Mouse (Mus musculus) liver, postnatal 0 days (tissue): ENCODE results near the gene Olfr577. TPM values are rescaled to one million over a fixed set of nuclear protein-coding genes. Genes with fewer than 3 reads are reported as not detected.

Experiments used
- ATAC-seq: fragments of 200-750 bp; cut with Nextera tagmentation; 2 replicates; pipeline ENCODE4 v1.8.0; 2017; ENCODE audit warnings: mild to moderate bottlenecking, moderate library complexity
- DNase-seq: peaks from one replicate; pipeline ENCODE4 v3.0.0-alpha.2; 2016
- H3K27ac ChIP-seq: fragments of 300-500 bp; sonication (generic); 2 replicates; pipeline ENCODE4 v1.5.1; 2014; ENCODE audit warnings: antibody characterized with exemption, moderate library complexity, mild to moderate bottlenecking, low read depth
- H3K27me3 ChIP-seq: fragments of 300-500 bp; sonication (generic); 2 replicates; pipeline ENCODE4 v1.6.1; 2014; ENCODE audit warnings: low read length, control low read depth, mixed read lengths; ENCODE audit not compliant: insufficient read depth
- H3K36me3 ChIP-seq: fragments of 300-500 bp; sonication (generic); replicated peaks from 2 replicates; pipeline ENCODE4 v1.6.1; 2014; ENCODE audit warnings: mild to moderate bottlenecking, control low read depth, low read length, moderate library complexity, mixed read lengths; ENCODE audit not compliant: insufficient read depth
- H3K4me1 ChIP-seq: fragments of 300-500 bp; sonication (generic); 2 replicates; pipeline ENCODE4 v1.6.1; 2014; ENCODE audit warnings: antibody characterized with exemption, mild to moderate bottlenecking, control low read depth; ENCODE audit not compliant: insufficient read depth
- H3K4me2 ChIP-seq: fragments of 300-500 bp; sonication (generic); 2 replicates; pipeline ENCODE4 v1.6.1; 2014; ENCODE audit warnings: low read depth, mild to moderate bottlenecking, low read length, moderate library complexity, mixed read lengths
- H3K4me3 ChIP-seq: fragments of 300-500 bp; sonication (generic); 2 replicates; pipeline ENCODE4 v1.5.1; 2014; ENCODE audit warnings: low read depth, low read length
- H3K9ac ChIP-seq: fragments of 300-500 bp; sonication (generic); replicated peaks from 2 replicates; pipeline ENCODE4 v1.6.1; 2014; ENCODE audit warnings: mild to moderate bottlenecking, moderate library complexity
- H3K9me3 ChIP-seq: fragments of 300-500 bp; sonication (generic); 2 replicates; pipeline ENCODE4 v1.6.1; 2016; ENCODE audit warnings: mild to moderate bottlenecking, control low read depth, low read length, mixed read lengths
- CTCF ChIP-seq: sonication (generic); IDR thresholded peaks from 2 replicates; pipeline ENCODE4 v1.5.1; 2016; ENCODE audit warnings: antibody characterized with exemption, low read depth
- EP300 ChIP-seq: IDR thresholded peaks from 2 replicates; pipeline ENCODE4 v1.6.1; 2016; ENCODE audit warnings: antibody characterized with exemption, low read depth, mild to moderate bottlenecking
- WGBS: fragments of 180-500 bp; shearing (Covaris S2); extraction: QIAGEN DNeasy Blood & Tissue Kit; methylation state at CpG from one replicate; pipeline ENCODE4 v1.1.7; 2014; ENCODE audit not compliant: insufficient replicate concordance; 5-methylcytosine and 5-hydroxymethylcytosine counted together
- polyA plus RNA-seq: library from polyadenylated mRNA; unstranded; fragments of >200 nt; fragmentation: Nextera tagmentation; extraction: Ambion mirVana; gene quantifications from 2 replicates; pipeline ENCODE4 v1.2.1, GENCODE M21; 2015

The Olfr577 gene
- polyA plus RNA-seq: not detected in 2 replicates

DNA sequence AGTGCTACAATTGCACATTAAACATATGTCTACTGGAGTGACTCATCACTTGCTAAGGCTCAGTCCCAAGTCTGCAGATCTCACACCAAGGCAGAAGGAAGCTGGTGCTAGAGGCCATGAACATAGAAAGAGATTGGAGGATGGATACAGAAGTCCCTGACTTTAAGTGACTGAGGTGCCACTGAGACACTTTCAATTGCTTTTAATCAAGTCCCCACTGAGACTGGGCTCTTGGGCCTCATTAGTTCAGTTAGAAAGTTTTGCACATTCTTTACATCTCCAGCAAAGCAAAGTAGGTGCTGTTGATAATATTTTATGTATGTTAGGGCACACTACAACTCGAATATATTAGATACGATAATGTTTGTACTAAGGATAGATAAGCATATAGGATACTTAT lies at the start of gene Olfr577:
Gene Olfr577, minus strand, starts transcription at position 101 of the 400 bp plus-strand sequence.
- TF ChIP-seq CTCF: no peak
- no peak for TF ChIP-seq EP300
- Histone ChIP-seq H3K4me2 (no peak within 1 kb of the TSS), H3K27me3 (no peaks in the 10 kb centered on the region), H3K36me3 (no peaks in the 10 kb centered on the region), H3K4me3 (no peak within 1 kb of the TSS), H3K27ac (no peak within 1 kb of the TSS), H3K9me3 (no peaks in the 10 kb centered on the region), H3K9ac (no peak within 1 kb of the TSS), H3K4me1 (no peaks in the 10 kb centered on the region)
- DNase-seq: no peak
- ATAC-seq: no peak
- 71% methylated on average over 2 of the region's 2 CpGs for whole genome bisulfite sequencing

DNA sequence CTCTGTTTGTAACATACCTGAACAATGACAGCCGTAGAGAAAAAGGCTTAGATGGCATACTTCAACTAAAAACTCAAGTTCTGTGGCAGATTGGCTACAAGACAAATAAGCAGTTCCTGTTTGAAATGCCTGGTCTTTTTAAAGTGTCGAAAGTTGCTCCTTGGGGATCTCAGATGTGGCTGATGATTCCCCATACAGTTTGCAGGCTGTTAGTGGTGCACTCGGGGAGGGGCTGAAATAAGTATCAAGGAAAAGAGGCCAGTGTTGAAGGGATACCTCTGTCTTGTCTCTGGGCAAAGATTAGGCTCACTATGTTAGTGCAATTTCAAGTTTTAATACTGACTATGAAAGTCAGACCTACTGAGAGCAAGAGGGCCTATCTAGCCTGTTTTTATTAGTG lies 13.5 kb upstream of the Olfr577 start, which contains the start of gene Olfr578:
Gene Olfr578, minus strand, starts transcription at position 101 of the 400 bp plus-strand sequence.
- no peak within 1 kb of the TSS for H3K9ac ChIP-seq
- H3K27ac ChIP-seq: no peak within 1 kb of the TSS
- no peak for ATAC-seq
- TF ChIP-seq CTCF (no peak), EP300 (no peak)
- H3K4me2 ChIP-seq: no peak within 1 kb of the TSS
- no peaks in the 10 kb centered on the region for H3K27me3 ChIP-seq
- no peak for DNase-seq
- no peaks in the 10 kb centered on the region for H3K4me1 ChIP-seq
- WGBS: 63% methylated on average over 3 of the region's 3 CpGs
- no peaks in the 10 kb centered on the region for H3K36me3 ChIP-seq
- no peak within 1 kb of the TSS for H3K4me3 ChIP-seq
- no peaks in the 10 kb centered on the region for H3K9me3 ChIP-seq

DNA sequence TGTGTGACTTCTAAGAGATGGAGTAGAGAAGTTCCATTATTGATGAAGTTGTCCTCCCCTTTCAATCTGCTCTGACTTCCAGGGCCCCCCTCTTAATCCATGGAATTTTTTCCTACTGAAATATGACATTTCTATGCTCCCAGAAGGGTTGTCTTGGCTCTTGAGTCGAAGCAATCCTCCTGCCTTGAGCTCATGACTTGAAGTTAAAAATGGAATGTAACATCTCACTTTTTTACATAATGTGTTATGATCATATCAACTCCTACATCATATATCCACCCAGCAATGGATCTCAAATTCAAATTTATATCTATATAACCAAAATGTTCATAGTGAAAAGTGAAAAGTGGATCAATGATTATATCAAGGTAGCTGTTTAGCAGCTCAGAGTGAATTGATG lies 1.3 kb downstream of the Olfr577 start:
- H3K36me3 ChIP-seq: no peaks in the 10 kb centered on the region
- no peaks in the 10 kb centered on the region for H3K4me1 ChIP-seq
- no peaks in the 10 kb centered on the region for H3K27me3 ChIP-seq
- ATAC-seq (no peak), DNase-seq (no peak)
- 30% methylated on average over 1 of the region's 1 CpGs for WGBS
- no peak overlapping the region for H3K4me3 ChIP-seq
- no peak overlapping the region for H3K9ac ChIP-seq
- no peaks in the 10 kb centered on the region for H3K9me3 ChIP-seq
- H3K4me2 ChIP-seq: no peak overlapping the region
- TF ChIP-seq EP300: no peak
- no peak for TF ChIP-seq CTCF
- H3K27ac ChIP-seq: no peak overlapping the region

DNA sequence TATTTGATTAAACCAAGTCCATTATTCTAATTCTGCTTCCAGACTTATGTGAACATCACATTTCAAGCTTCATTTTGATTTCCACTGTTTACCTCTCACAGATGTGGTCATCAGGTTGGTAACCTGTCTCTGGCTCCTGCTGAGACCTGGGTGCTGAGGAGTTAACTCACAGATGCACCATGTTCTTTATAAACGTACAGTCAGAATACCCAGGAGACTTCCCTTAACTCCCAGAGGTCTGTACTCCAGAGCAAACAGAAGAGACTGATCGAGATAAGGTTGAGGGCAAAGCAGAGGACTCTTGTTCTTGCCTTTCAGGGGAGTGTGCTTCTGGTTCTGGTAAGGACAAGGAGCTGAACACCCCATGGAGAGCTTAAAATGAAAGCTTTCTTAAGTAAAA lies 13.4 kb downstream of the Olfr577 start, which contains the start of gene Olfr576:
Gene Olfr576, plus strand, starts transcription at position 301 of the 400 bp plus-strand sequence.
- no peak for DNase-seq
- ATAC-seq: no peak
- Histone ChIP-seq H3K9ac (no peak within 1 kb of the TSS), H3K27me3 (no peaks in the 10 kb centered on the region), H3K4me1 (no peaks in the 10 kb centered on the region), H3K36me3 (no peaks in the 10 kb centered on the region), H3K27ac (no peak within 1 kb of the TSS), H3K4me3 (no peak within 1 kb of the TSS), H3K4me2 (no peak within 1 kb of the TSS), H3K9me3 (no peaks in the 10 kb centered on the region)
- no peak for TF ChIP-seq EP300
- no peak for TF ChIP-seq CTCF
- 18% methylated on average over 2 of the region's 2 CpGs for WGBS

DNA sequence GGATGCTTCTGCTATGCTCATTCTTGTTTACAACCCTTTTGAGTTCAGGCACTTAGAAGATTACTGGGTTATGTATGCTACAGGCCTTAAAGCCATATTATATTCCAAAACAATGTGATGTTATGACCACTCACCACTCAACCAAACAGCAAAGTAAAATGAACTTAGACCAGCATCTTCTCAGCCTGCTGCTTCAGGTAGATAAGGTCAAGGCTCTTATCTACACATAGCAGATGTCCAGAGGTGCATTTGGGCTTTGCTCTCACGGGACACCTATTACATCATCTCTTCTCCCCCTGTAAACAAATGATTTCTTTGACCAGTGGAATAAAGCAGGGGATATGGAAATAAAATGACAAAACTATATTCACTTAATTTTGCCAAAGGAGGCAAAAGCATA lies 17.1 kb downstream of the Olfr577 start, which contains the start of gene Olfr575:
Gene Olfr575, minus strand, starts transcription at position 183 of the 400 bp plus-strand sequence.
- DNase-seq: no peak
- Histone ChIP-seq H3K27ac (no peak within 1 kb of the TSS), H3K4me2 (no peak within 1 kb of the TSS), H3K36me3 (no peaks in the 10 kb centered on the region), H3K4me3 (no peak within 1 kb of the TSS), H3K9me3 (no peaks in the 10 kb centered on the region), H3K27me3 (no peaks in the 10 kb centered on the region), H3K4me1 (no peaks in the 10 kb centered on the region), H3K9ac (no peak within 1 kb of the TSS)
- ATAC-seq: peak; percentile 81
- TF ChIP-seq CTCF (no peak), EP300 (peak; percentile 87)
- 17% methylated on average over 1 of the region's 1 CpGs for WGBS

DNA sequence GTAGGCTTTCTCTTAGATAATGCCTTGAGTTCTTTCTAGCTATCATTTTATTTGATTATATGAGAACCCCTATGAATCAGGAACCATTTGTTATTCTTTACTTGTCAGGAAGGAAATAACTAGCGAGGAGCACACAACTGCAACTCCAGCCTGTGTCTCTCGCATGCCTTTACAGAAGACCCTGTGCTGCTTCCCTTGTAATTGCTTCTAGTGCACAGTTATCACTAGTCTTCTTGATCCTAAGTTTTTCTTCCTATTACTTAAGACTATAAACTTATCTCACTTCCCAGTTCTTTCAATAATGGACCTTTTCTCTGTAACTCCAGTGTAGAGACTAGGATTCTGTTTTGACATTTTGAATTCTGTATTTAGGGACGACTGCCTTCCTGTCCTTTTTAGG lies 17.6 kb downstream of the Olfr577 start:
- no peaks in the 10 kb centered on the region for H3K9me3 ChIP-seq
- TF ChIP-seq EP300 (no peak), CTCF (no peak)
- WGBS: 58% methylated on average over 3 of the region's 3 CpGs
- no peaks in the 10 kb centered on the region for H3K4me1 ChIP-seq
- no peak for DNase-seq
- no peak overlapping the region for H3K27ac ChIP-seq
- H3K4me2 ChIP-seq: no peak overlapping the region
- no peaks in the 10 kb centered on the region for H3K36me3 ChIP-seq
- no peaks in the 10 kb centered on the region for H3K27me3 ChIP-seq
- H3K9ac ChIP-seq: no peak overlapping the region
- no peak for ATAC-seq
- H3K4me3 ChIP-seq: no peak overlapping the region

DNA sequence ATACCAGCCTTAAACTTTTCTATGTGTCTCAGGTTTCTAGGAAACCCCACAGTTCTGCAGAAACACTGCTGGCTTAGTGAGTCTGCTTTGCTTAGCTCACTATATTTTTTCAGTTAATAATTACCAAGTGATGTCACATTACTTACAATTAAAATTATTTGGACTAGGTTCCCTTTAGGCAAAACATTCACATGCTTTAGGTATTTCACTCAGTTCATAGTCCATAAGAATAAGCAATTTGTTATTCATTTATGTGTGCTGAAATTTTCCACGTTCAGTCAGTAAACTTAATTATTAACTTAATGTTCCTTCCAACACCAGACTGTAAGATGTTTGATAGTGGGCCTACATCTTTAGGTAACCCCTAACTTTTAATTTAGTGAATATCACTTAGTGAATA lies 25.0 kb downstream of the Olfr577 start:
- H3K27ac ChIP-seq: no peak overlapping the region
- ATAC-seq (no peak), DNase-seq (no peak)
- H3K4me2 ChIP-seq: no peak overlapping the region
- H3K9me3 ChIP-seq: no peaks in the 10 kb centered on the region
- 44% methylated on average over 1 of the region's 1 CpGs for WGBS
- H3K36me3 ChIP-seq: no peaks in the 10 kb centered on the region
- H3K4me1 ChIP-seq: no peaks in the 10 kb centered on the region
- no peaks in the 10 kb centered on the region for H3K27me3 ChIP-seq
- no peak overlapping the region for H3K4me3 ChIP-seq
- TF ChIP-seq EP300 (no peak), CTCF (no peak)
- H3K9ac ChIP-seq: no peak overlapping the region
